Mouse (Mus musculus) heart, embryonic 14.5 days (tissue): ENCODE results near the gene Myh10. TPM values are rescaled to one million over a fixed set of nuclear protein-coding genes. Genes with fewer than 3 reads are reported as not detected.

Experiments used
- ATAC-seq: fragments of 200-750 bp; cut with Nextera tagmentation; 2 replicates; pipeline ENCODE4 v1.8.0; 2017; ENCODE audit warnings: low read depth, moderate TSS enrichment; ENCODE audit not compliant: insufficient number of reproducible peaks, insufficient read depth, low FRiP score
- H3K27ac ChIP-seq, 2 experiments: fragments of 200-500 bp in 1 of 2; fragments of 300-500 bp in 1 of 2; sonication (generic) in 1 of 2; replicated peaks in 1 of 2; 2 replicates each; pipeline ENCODE4 v1.5.1; 2012 to 2014; ENCODE audit warnings: low read depth in 2 of 2, low read length in 2 of 2, control low read depth in 1 of 2, mild to moderate bottlenecking in 1 of 2, mixed read lengths in 1 of 2; ENCODE audit not compliant: control insufficient read depth in 1 of 2, insufficient read depth in 1 of 2
- H3K27me3 ChIP-seq: fragments of 300-500 bp; sonication (generic); 2 replicates; pipeline ENCODE4 v1.6.1; 2014; ENCODE audit warnings: mild to moderate bottlenecking, low read length, control low read depth; ENCODE audit not compliant: control insufficient read depth, insufficient read depth
- H3K36me3 ChIP-seq: fragments of 300-500 bp; sonication (generic); 2 replicates; pipeline ENCODE4 v1.6.1; 2014; ENCODE audit warnings: mild to moderate bottlenecking, control low read depth, low read length, mixed read lengths; ENCODE audit not compliant: control insufficient read depth, insufficient read depth
- H3K4me1 ChIP-seq, 2 experiments: fragments of 200-500 bp in 1 of 2; fragments of 300-500 bp in 1 of 2; sonication (generic) in 1 of 2; 2 replicates each; pipeline ENCODE4 v1.6.1; 2012 to 2014; ENCODE audit warnings: low read length in 2 of 2, control low read depth in 1 of 2, mixed read lengths in 1 of 2; ENCODE audit not compliant: control insufficient read depth in 2 of 2, insufficient read depth in 2 of 2
- H3K4me2 ChIP-seq: fragments of 300-500 bp; sonication (generic); 2 replicates; pipeline ENCODE4 v1.6.1; 2014; ENCODE audit warnings: mild to moderate bottlenecking, low read length
- H3K4me3 ChIP-seq, 2 experiments: fragments of 200-500 bp in 1 of 2; fragments of 300-500 bp in 1 of 2; sonication (generic) in 1 of 2; 2 replicates each; pipeline ENCODE4 v1.5.1; 2012 to 2014; ENCODE audit warnings: low read length in 2 of 2, mild to moderate bottlenecking in 2 of 2, control low read depth in 1 of 2, low read depth in 1 of 2, moderate library complexity in 1 of 2; ENCODE audit not compliant: control insufficient read depth in 1 of 2, insufficient read depth in 1 of 2
- H3K9ac ChIP-seq: fragments of 300-500 bp; sonication (generic); 2 replicates; pipeline ENCODE4 v1.6.1; 2014; ENCODE audit warnings: mild to moderate bottlenecking, low read length
- H3K9me3 ChIP-seq: fragments of 300-500 bp; sonication (generic); 2 replicates; pipeline ENCODE4 v1.6.1; 2016; ENCODE audit warnings: low read length, control low read depth; ENCODE audit not compliant: control insufficient read depth
- WGBS: fragments of 180-500 bp; shearing (Covaris S2); extraction: QIAGEN DNeasy Blood & Tissue Kit; methylation state at CpG from one replicate; pipeline ENCODE4 v1.1.7; 2014; 5-methylcytosine and 5-hydroxymethylcytosine counted together
- polyA plus RNA-seq: library from polyadenylated mRNA; unstranded; fragments of >200 nt; fragmentation: Nextera tagmentation; extraction: Ambion mirVana; gene quantifications from 2 replicates; pipeline ENCODE4 v1.2.1, GENCODE M21; 2014

Myh10 gene
- polyA plus RNA-seq, 1 experiment from 2014 or later: 122 TPM

DNA sequence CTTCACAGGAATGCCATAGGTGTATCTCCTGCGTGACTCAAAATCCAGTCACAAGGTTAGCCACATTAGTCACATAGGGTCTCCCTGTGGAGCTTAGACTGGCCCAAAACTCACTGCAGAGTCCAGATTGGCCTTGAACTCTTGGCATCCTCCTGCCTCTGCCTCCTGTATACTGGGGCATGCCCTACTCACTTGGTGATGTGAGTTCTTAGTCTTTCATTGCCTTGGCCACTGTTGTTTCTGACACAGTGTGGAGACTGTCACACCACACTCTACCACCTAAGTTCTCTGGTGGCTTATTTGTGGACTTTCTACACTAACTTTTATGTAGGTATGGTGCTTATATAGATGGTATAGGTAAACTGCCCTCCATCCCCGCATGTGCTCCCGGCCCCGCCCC lies 24.8 kb downstream of the Myh10 start:
- H3K4me1 ChIP-seq: peaks cover 8 to 31% of the 10 kb centered on the region in 2 experiments; a peak in 3 of 4 replicates
- H3K27ac ChIP-seq: 0 out of 4 replicates have a peak overlapping the region, but pooled peaks of 1 of the 2 experiments have one; percentile 14
- H3K9me3 ChIP-seq: no peaks in the 10 kb centered on the region
- no peak overlapping the region for H3K9ac ChIP-seq
- ATAC-seq: no peak
- WGBS: 88% methylated on average over 4 of the region's 4 CpGs
- peaks cover 64% of the 10 kb centered on the region for H3K36me3 ChIP-seq
- no peaks in the 10 kb centered on the region for H3K27me3 ChIP-seq
- H3K4me2 ChIP-seq: no peak overlapping the region
- H3K4me3 ChIP-seq: no peak overlapping the region

DNA sequence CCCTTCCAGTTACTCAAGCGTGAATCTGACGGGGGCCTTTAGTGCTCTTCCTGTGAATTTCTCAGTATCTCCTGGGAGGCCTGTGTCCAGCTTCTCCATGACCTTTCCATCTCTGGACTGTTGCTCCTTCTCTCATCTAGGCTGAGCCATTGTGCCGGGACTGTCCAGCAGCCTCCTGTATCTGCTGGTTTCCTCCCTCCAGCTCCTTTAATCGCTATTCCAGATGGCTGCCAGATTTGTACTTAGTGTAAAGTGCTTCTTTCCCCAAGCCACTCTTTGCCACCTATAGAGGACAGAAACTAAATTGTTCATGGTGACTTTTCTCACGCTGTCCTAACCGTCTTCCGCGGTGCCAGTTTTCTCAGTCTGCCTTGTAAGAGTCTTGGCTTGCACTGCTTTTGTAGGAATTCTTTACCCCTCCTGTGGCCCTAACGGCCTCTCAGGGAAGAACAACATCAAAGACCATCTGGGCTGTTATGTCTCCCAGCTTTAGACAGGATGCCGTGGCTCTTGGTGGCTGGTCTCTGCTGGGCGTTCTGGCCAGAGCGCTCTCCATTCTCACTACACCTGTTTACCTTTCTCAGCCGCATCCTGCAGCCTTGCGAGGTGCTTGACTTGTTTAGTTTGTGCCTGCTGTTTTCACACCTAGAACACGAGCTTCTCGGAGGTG lies 25.9 kb downstream of the Myh10 start:
- no peak overlapping the region for H3K4me2 ChIP-seq
- no peaks in the 10 kb centered on the region for H3K9me3 ChIP-seq
- peak overlapping the region; percentile 21 to 58; a peak in 1 of 4 replicates for H3K27ac ChIP-seq
- no peak overlapping the region for H3K4me3 ChIP-seq
- 65% methylated on average over 16 of the region's 16 CpGs for WGBS
- H3K4me1 ChIP-seq: peaks cover 8 to 30% of the 10 kb centered on the region in 2 experiments; a peak in 3 of 4 replicates
- H3K27me3 ChIP-seq: no peaks in the 10 kb centered on the region
- no peak overlapping the region for H3K9ac ChIP-seq
- ATAC-seq: no peak
- H3K36me3 ChIP-seq: peaks cover 67% of the 10 kb centered on the region

DNA sequence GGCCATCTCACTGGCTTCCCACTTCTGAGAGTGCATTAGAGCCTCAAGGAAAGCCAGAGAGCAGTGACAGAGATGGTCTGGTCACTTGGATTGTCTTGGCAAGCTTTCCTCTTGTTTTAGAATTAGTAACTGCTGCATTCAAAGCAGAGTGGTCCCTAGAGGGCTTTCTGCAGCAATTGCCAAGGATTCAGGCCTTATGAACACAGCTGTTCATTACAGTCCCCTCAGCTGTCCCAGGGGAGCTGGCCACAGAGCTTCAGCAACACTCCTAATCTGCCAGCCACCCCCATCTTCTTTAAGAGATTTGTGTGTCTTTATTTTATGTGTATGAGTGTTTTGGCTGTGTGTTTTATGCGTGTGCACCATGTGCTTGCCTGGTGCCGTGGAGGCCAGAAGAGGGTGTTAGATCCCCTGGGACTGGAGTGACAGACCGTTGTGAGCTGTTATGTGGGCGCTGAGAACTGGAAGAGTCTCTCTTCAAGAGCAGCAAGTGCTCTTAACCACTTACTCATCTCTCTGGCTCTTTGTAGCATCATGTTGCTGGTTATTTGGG lies 27.8 kb downstream of the Myh10 start:
- peaks cover 74% of the 10 kb centered on the region for H3K36me3 ChIP-seq
- H3K4me1 ChIP-seq: peaks cover 8 to 24% of the 10 kb centered on the region in 2 experiments; a peak in 3 of 4 replicates
- H3K27ac ChIP-seq: peak overlapping the region; percentile 12 to 47; a peak in 1 of 4 replicates
- H3K9ac ChIP-seq: no peak overlapping the region
- WGBS: 74% methylated on average over 4 of the region's 4 CpGs
- H3K4me3 ChIP-seq: no peak overlapping the region
- H3K27me3 ChIP-seq: no peaks in the 10 kb centered on the region
- ATAC-seq: no peak
- no peak overlapping the region for H3K4me2 ChIP-seq
- no peaks in the 10 kb centered on the region for H3K9me3 ChIP-seq

DNA sequence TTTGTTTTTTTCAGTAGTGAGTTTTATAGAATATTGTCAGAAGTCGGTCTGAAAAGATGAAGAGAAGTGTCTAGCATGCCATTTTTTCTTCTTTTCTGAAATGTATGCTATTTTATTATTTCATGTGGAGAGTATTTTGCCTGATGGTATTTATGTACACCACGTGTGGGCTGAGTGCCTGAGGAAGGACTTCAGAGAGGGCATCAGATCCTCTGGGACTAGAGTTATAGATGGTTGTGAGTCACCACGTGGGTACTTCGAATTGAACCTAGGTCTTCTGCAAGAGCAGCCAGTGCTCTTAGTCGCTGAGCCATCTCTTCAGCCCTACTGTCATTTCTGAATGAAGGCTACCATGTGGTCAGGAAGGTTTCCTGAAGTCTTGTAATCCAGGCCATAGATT lies 28.4 kb downstream of the Myh10 start:
- H3K9ac ChIP-seq: no peak overlapping the region
- peaks cover 74% of the 10 kb centered on the region for H3K36me3 ChIP-seq
- ATAC-seq: no peak
- no peak overlapping the region for H3K27ac ChIP-seq
- H3K4me2 ChIP-seq: no peak overlapping the region
- 76% methylated on average over 5 of the region's 5 CpGs for WGBS
- H3K4me3 ChIP-seq: no peak overlapping the region
- peaks cover 8 to 24% of the 10 kb centered on the region in 2 experiments; a peak in 3 of 4 replicates for H3K4me1 ChIP-seq
- no peaks in the 10 kb centered on the region for H3K9me3 ChIP-seq
- no peaks in the 10 kb centered on the region for H3K27me3 ChIP-seq

DNA sequence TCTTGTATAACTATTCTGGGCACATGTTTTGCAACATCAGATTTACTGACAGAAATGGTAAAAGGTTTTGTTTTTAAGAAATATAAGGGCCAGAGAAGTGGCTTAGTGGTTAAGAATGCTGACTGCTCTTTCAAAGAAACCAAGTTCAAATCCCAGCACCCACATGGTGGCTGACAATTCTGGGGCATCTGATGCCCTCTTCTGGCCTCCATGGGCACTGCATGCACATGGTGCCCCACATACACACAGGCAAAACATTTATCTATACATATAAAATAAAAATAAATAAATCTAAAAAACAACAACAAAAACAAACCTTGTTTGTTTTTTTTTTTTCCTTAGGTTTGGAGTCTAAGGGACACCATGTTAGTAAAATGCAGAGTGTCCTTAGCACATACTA lies 32.8 kb downstream of the Myh10 start:
- H3K27me3 ChIP-seq: no peaks in the 10 kb centered on the region
- no peak for ATAC-seq
- peaks cover 77% of the 10 kb centered on the region for H3K36me3 ChIP-seq
- no peak overlapping the region for H3K27ac ChIP-seq
- peaks cover 0 to 2% of the 10 kb centered on the region in 2 experiments; a peak in 3 of 4 replicates for H3K4me1 ChIP-seq
- no peak overlapping the region for H3K4me3 ChIP-seq
- 0 out of 2 replicates have a peak, but pooled peaks cover 6% of the 10 kb centered on the region for H3K9me3 ChIP-seq
- no peak overlapping the region for H3K4me2 ChIP-seq
- H3K9ac ChIP-seq: no peak overlapping the region

DNA sequence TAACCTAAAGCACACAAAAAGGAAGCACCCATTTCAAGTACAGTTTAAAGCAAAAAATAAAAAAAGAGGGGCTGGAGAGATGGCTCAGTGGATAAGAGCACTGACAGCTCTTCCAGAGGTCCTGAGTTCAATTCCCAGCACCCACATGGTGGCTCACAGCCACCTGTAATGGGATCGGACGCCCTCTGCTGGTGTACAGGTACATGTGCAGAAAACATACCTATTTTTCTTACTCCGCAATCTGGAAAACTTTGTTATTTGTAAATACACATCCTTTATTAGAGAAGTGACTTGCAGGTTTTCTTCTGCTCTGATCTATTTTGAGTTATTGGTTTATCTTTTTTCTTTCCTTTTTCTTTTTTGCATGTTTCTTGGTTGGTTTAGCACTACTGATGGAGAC lies 37.3 kb downstream of the Myh10 start:
- H3K36me3 ChIP-seq: peaks cover 61% of the 10 kb centered on the region
- WGBS: 89% methylated on average over 3 of the region's 3 CpGs
- H3K4me2 ChIP-seq: no peak overlapping the region
- no peak for ATAC-seq
- H3K4me3 ChIP-seq: no peak overlapping the region
- H3K9me3 ChIP-seq: 0 out of 2 replicates have a peak, but pooled peaks cover 6% of the 10 kb centered on the region
- no peaks in the 10 kb centered on the region for H3K27me3 ChIP-seq
- no peak overlapping the region for H3K27ac ChIP-seq
- no peaks in the 10 kb centered on the region for H3K4me1 ChIP-seq
- H3K9ac ChIP-seq: no peak overlapping the region

DNA sequence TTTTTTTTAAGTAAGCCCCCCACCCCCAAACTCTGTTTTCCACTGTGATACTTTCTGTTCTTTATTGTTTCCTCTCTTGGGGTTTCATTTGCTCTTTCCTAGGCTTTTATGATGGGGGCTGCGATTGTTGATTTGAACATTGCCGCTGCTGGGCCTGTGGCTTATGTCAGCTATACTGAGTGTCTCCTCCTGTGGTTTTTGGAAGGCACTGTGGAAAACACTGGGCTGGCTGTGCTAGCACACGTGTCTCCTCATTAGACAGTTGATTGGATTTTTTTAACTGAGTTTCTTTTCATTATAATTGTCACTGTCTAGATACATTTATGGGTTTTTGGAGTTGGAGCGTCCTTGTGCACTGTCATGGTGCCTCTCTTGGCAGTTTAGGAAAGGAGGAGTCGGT lies 39.4 kb downstream of the Myh10 start:
- no peak overlapping the region for H3K4me3 ChIP-seq
- WGBS: 83% methylated on average over 5 of the region's 5 CpGs
- H3K9me3 ChIP-seq: 0 out of 2 replicates have a peak, but pooled peaks cover 6% of the 10 kb centered on the region

More for the DNA sequence above, 39.4 kb downstream of the Myh10 start:
- Histone ChIP-seq H3K36me3 (peaks cover 59% of the 10 kb centered on the region), H3K4me1 (no peaks in the 10 kb centered on the region), H3K9ac (no peak overlapping the region), H3K27ac (no peak overlapping the region), H3K27me3 (no peaks in the 10 kb centered on the region), H3K4me2 (no peak overlapping the region)
- no peak for ATAC-seq
